26 mouse cellular contexts compared by ENCODE assay signal in the genomic region with DNA sequence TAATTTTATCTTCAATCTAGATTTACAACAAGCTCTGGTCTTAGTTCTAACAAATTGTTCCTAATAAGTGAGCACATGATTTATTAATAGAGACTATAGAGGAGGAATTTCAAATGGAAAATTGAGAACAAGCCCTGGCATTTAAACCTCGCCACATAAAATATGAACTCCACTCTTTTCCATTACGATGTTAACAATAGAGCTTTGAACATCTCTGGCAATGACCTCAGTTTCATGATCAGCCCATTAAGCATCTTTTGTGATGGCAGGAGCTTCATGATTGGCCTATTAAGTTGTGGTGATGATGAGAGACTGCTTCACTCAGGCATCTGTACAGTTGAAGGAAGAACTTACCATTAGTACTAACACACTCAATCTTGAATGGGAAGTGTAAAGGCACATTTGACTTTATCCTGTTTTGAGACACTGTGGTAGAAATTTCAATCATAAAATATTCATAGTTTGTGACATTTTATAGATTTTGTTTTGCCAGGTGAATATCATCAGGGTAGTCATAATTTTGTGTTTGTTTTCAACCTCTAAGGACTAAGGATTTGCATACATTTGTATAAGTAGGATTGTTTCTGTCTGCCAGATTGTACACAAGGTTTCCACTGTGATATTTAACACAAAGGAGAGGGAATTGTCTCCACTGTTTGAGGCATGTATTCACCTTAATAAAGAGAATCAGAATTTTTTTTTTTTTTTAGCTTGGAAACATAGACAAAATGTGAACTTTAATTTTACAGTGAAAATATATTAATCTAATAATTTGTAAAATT.
DNase-seq lines count a peak whose midpoint lies in the region; ATAC-seq and TF ChIP-seq lines count a peak whose summit lies in the region.
"Had no signal": no experiment of that assay in that cellular context is flagged by ENCODE, and none has a peak within 500 bp of the region (broad histone marks: within the 10 kb centered on the region; RNA-seq: fewer than 3 reads in every experiment).

No protein-coding gene starts in this region.

- TF ChIP-seq CTCF in brain, embryonic 14.5 days (IDR thresholded peaks at IDR 0.05; ENCODE audit: borderline replicate concordance, extremely low read depth, insufficient read depth, insufficient read length) = no peak

- no peaks in the 10 kb centered on the region for H3K4me1 ChIP-seq in midbrain, embryonic 11.5 days (ENCODE audit: control insufficient read depth, insufficient read depth, low read length)
- H3K4me1 ChIP-seq in midbrain, embryonic 13.5 days (replicated peaks) = no peaks in the 10 kb centered on the region
- H3K4me1 ChIP-seq in midbrain, embryonic 15.5 days = no peaks in the 10 kb centered on the region
- no peaks in the 10 kb centered on the region for H3K4me1 ChIP-seq in midbrain, embryonic 16.5 days (ENCODE audit: control insufficient read depth, insufficient read depth, low read length)
- H3K4me1 ChIP-seq: embryonic facial prominence, embryonic 13.5 days; embryonic facial prominence, embryonic 15.5 days; forebrain, embryonic 10.5 days; forebrain, embryonic 12.5 days had no signal

- WGBS in midbrain, embryonic 11.5 days = 78% methylated on average over 2 of the region's 2 CpGs
- 65% methylated on average over 2 of the region's 2 CpGs for WGBS in midbrain, embryonic 13.5 days
- WGBS in midbrain, embryonic 15.5 days = 54% methylated on average over 2 of the region's 2 CpGs
- 60% methylated on average over 2 of the region's 2 CpGs for WGBS in midbrain, embryonic 16.5 days

- no peak overlapping the region for H3K4me2 ChIP-seq in midbrain, embryonic 11.5 days
- H3K4me2 ChIP-seq in midbrain, embryonic 13.5 days (replicated peaks) = no peak overlapping the region
- H3K4me2 ChIP-seq in midbrain, embryonic 15.5 days = no peak overlapping the region
- H3K4me2 ChIP-seq in midbrain, embryonic 16.5 days (ENCODE audit: low read length) = no peak overlapping the region
- H3K4me2 ChIP-seq: embryonic facial prominence, embryonic 13.5 days; embryonic facial prominence, embryonic 15.5 days; forebrain, embryonic 12.5 days had no signal

- peak; percentile 71 for DNase-seq in midbrain, embryonic 11.5 days (ENCODE audit: low spot score, missing footprints)
- DNase-seq in Muller cell, postnatal 12 days (ENCODE audit: inconsistent ontology term) = peak; percentile 90
- DNase-seq in brain, embryonic 14.5 days (ENCODE audit: low read depth) = peak; percentile 28
- no peak for DNase-seq in layer of hippocampus, adult 8-10 months (ENCODE audit: low spot score in 2 of 2)
- DNase-seq: adrenal gland, adult 8-10 months; adrenal gland, postnatal 14 days; adrenal gland, postnatal 36 days; cerebellum, adult 11 months; cerebellum, adult 18-20 months; cerebellum, adult 8-10 months; cerebellum, adult 9-11 months; cerebellum, postnatal 14 days; cerebellum, postnatal 36 days; embryo, embryonic 11 days had no signal

- no peak for TF ChIP-seq POLR2A in brain, embryonic 14.5 days (IDR thresholded peaks at IDR 0.05; ENCODE audit: borderline replicate concordance, extremely low read depth, insufficient read depth, insufficient read length, poor library complexity, severe bottlenecking)

- no peak overlapping the region for H3K27ac ChIP-seq in midbrain, embryonic 11.5 days (ENCODE audit: low read depth, low read length)
- no peak overlapping the region for H3K27ac ChIP-seq in midbrain, embryonic 13.5 days
- no peak overlapping the region for H3K27ac ChIP-seq in midbrain, embryonic 15.5 days
- no peak overlapping the region for H3K27ac ChIP-seq in midbrain, embryonic 16.5 days (ENCODE audit: low read length)
- H3K27ac ChIP-seq: embryonic facial prominence, embryonic 13.5 days; embryonic facial prominence, embryonic 15.5 days; forebrain, embryonic 10.5 days; forebrain, embryonic 12.5 days had no signal

- no peaks in the 10 kb centered on the region for H3K27me3 ChIP-seq in midbrain, embryonic 11.5 days (ENCODE audit: control insufficient read depth, insufficient read depth, low read length)
- H3K27me3 ChIP-seq in midbrain, embryonic 13.5 days = no peaks in the 10 kb centered on the region
- H3K27me3 ChIP-seq in midbrain, embryonic 15.5 days (replicated peaks) = no peaks in the 10 kb centered on the region
- H3K27me3 ChIP-seq in midbrain, embryonic 16.5 days (ENCODE audit: control insufficient read depth, insufficient read depth, low read depth, low read length) = no peaks in the 10 kb centered on the region
- H3K27me3 ChIP-seq: embryonic facial prominence, embryonic 13.5 days; embryonic facial prominence, embryonic 15.5 days; forebrain, embryonic 12.5 days; Patski had no signal

- H3K9me3 ChIP-seq in midbrain, embryonic 11.5 days (ENCODE audit: control insufficient read depth, low read length) = no peaks in the 10 kb centered on the region
- H3K9me3 ChIP-seq in midbrain, embryonic 13.5 days = no peaks in the 10 kb centered on the region
- no peaks in the 10 kb centered on the region for H3K9me3 ChIP-seq in midbrain, embryonic 15.5 days
- H3K9me3 ChIP-seq in midbrain, embryonic 16.5 days (replicated peaks; ENCODE audit: control insufficient read depth, low read length, poor library complexity, severe bottlenecking) = no peaks in the 10 kb centered on the region
- H3K9me3 ChIP-seq: embryonic facial prominence, embryonic 13.5 days; embryonic facial prominence, embryonic 15.5 days; forebrain, embryonic 10.5 days; forebrain, embryonic 12.5 days had no signal

- no peaks in the 10 kb centered on the region for H3K36me3 ChIP-seq in midbrain, embryonic 11.5 days (ENCODE audit: control insufficient read depth, insufficient read depth, low read length)
- H3K36me3 ChIP-seq in midbrain, embryonic 13.5 days = no peaks in the 10 kb centered on the region
- H3K36me3 ChIP-seq in midbrain, embryonic 15.5 days (replicated peaks) = no peaks in the 10 kb centered on the region
- H3K36me3 ChIP-seq in midbrain, embryonic 16.5 days (ENCODE audit: control insufficient read depth, insufficient read depth, low read length) = no peaks in the 10 kb centered on the region
- H3K36me3 ChIP-seq: embryonic facial prominence, embryonic 13.5 days; embryonic facial prominence, embryonic 15.5 days; forebrain, embryonic 10.5 days; forebrain, embryonic 12.5 days had no signal

- no peak overlapping the region for H3K9ac ChIP-seq in midbrain, embryonic 11.5 days (ENCODE audit: low read length)
- H3K9ac ChIP-seq in midbrain, embryonic 13.5 days (replicated peaks) = no peak overlapping the region
- no peak overlapping the region for H3K9ac ChIP-seq in midbrain, embryonic 15.5 days
- H3K9ac ChIP-seq in midbrain, embryonic 16.5 days (ENCODE audit: low read depth, low read length) = no peak overlapping the region
- H3K9ac ChIP-seq: embryonic facial prominence, embryonic 13.5 days; embryonic facial prominence, embryonic 15.5 days; forebrain, embryonic 12.5 days had no signal

- no peak overlapping the region for H3K4me3 ChIP-seq in midbrain, embryonic 11.5 days (ENCODE audit: low read depth, low read length)
- H3K4me3 ChIP-seq in midbrain, embryonic 13.5 days (replicated peaks) = no peak overlapping the region
- no peak overlapping the region for H3K4me3 ChIP-seq in midbrain, embryonic 15.5 days
- no peak overlapping the region for H3K4me3 ChIP-seq in midbrain, embryonic 16.5 days (ENCODE audit: low read depth, low read length)
- H3K4me3 ChIP-seq: embryonic facial prominence, embryonic 13.5 days; embryonic facial prominence, embryonic 15.5 days; erythroblast, embryonic 14.5 days; forebrain, embryonic 10.5 days; forebrain, embryonic 12.5 days had no signal

- ATAC-seq in midbrain, embryonic 11.5 days (ENCODE audit: low FRiP score) = no peak
- no peak for ATAC-seq in midbrain, embryonic 13.5 days
- 0 out of 2 replicates have a peak, but pooled peaks have one; percentile 37 for ATAC-seq in midbrain, embryonic 15.5 days (replicated peaks)
- ATAC-seq in midbrain, embryonic 16.5 days = no peak
- ATAC-seq: activated CD4-positive, CD25-positive, alpha-beta regulatory T cell, adult 4 months; forebrain, embryonic 14.5 days; forebrain, embryonic 16.5 days; Patski had no signal

Comparison
In these comparisons a context has a peak if more than half of its experiments do, and no peak if none do; other contexts are left out.
1. DNase-seq: peak in midbrain, embryonic 11.5 days (single experiment), Muller cell, postnatal 12 days (single experiment) and brain, embryonic 14.5 days (single experiment); none in layer of hippocampus, adult 8-10 months (0 of 2).